Mouse (Mus musculus): ENCODE data around the gene Dip2b. TPM values are rescaled to one million over a fixed set of nuclear protein-coding genes. Genes with fewer than 3 reads are reported as not detected.

Gene Dip2b
- polyA plus RNA-seq, 1 experiment: 18.1 TPM

DNA sequence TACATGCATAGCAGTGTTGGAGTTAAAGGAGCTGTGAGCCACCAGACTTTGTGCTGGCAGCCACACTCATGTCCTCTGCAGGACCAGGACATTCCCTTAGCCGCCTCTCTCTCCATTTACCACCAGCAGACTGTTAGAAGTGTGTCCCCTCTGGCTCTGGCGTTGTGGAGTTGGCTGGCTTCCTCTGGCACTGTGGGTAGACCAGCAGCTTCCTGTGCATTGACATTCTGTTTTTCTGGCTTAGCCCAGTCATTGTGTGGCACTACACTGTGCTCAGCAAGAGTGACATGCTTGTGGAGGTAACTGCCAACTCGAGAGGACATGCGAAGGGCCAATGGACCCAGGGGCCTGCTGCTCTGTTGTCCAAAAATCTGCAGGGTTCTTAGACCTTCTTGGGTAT is 141.8 kb downstream of the Dip2b start:
- H3K27ac ChIP-seq (ENCODE audit: control insufficient read depth, insufficient read depth, low read length): peak overlapping the region; percentile 54; the same call in 1 of the 2 replicates
- no peak overlapping the region for H3K4me3 ChIP-seq (ENCODE audit: control insufficient read depth, insufficient read depth, low read length)
- WGBS: 18% methylated on average over 4 of the region's 4 CpGs
- DNase-seq: no peak
- H3K27me3 ChIP-seq (ENCODE audit: control insufficient read depth, insufficient read depth, low read length): no peaks in the 10 kb centered on the region
- no peak for TF ChIP-seq CTCF (IDR thresholded peaks at IDR 0.05; ENCODE audit: borderline replicate concordance, control insufficient read depth, extremely low read depth, insufficient read depth, low read length, poor library complexity)
- TF ChIP-seq POLR2A (IDR thresholded peaks at IDR 0.05; ENCODE audit: control insufficient read depth, extremely low read depth, insufficient read depth, low read length, poor library complexity): no peak
- H3K36me3 ChIP-seq (ENCODE audit: control insufficient read depth, insufficient read depth, low read length): peaks cover 5% of the 10 kb centered on the region; the same call in 1 of the 2 replicates
- peaks cover 30% of the 10 kb centered on the region for H3K4me1 ChIP-seq (replicated peaks; ENCODE audit: control insufficient read depth, insufficient read depth, low read length)

DNA sequence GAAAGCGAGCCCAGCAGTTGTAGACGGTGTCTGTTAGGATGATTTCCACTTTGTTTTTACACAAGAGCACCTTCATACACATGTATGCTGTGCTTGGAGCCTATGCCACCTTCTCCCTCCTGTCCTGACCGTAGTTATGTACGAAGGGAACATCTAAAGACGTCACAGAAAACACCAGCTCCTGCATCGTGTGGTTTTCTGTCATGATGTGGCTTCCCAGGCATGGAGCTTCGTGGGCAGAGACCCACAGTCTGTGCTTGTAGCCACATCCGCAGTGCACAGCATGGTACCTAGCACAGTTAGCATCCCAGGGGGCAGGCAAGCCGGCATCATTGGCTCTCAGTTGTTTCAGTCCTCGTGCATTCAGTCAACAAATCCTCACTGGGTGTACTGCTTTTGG is 143.4 kb downstream of the Dip2b start:
- H3K4me1 ChIP-seq (replicated peaks; ENCODE audit: control insufficient read depth, insufficient read depth, low read length): peaks cover 30% of the 10 kb centered on the region
- H3K27me3 ChIP-seq (ENCODE audit: control insufficient read depth, insufficient read depth, low read length): no peaks in the 10 kb centered on the region
- TF ChIP-seq CTCF (IDR thresholded peaks at IDR 0.05; ENCODE audit: borderline replicate concordance, control insufficient read depth, extremely low read depth, insufficient read depth, low read length, poor library complexity): no peak
- no peak for TF ChIP-seq POLR2A (IDR thresholded peaks at IDR 0.05; ENCODE audit: control insufficient read depth, extremely low read depth, insufficient read depth, low read length, poor library complexity)
- no peak overlapping the region for H3K4me3 ChIP-seq (ENCODE audit: control insufficient read depth, insufficient read depth, low read length)
- no peak overlapping the region; the same call in 1 of the 2 replicates for H3K27ac ChIP-seq (ENCODE audit: control insufficient read depth, insufficient read depth, low read length)
- H3K36me3 ChIP-seq (ENCODE audit: control insufficient read depth, insufficient read depth, low read length): peaks cover 11% of the 10 kb centered on the region
- 20% methylated on average over 10 of the region's 10 CpGs for WGBS
- DNase-seq: peak; percentile 39

DNA sequence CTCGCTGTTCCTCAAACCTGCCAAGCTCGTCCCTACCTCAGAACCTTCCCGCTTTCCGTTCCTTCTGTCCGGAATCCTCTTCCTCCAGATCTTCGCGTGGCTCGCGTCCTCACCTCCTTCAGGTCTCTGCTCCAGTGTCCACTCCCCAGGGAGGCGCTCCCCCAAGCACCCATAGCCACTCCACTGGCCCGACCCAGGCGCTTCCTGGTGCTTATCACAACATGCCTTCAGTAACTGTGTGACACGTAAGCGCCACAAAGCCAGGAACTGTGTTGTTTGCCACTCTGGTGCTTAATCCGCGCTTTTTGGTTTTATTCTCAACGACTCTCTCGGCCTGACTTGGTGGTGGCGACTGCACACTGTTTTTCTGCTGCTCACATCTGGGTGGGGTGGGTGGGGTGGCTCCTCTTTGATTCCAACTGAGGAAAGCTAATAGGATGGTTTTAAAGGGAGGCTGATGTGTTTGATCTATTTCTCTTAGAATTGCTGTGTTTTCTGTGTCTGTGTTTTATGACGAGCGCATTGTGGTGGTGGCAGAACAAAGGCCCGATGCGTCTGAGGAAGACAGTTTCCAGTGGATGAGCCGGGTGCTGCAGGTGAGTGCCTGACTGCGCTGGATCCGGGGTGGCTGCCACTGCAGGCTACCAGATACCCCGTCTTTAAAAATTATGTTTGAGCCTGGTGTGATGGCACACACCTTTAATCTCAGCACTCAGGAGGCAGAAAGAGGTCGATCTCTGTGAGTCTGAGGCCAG is 144.2 kb downstream of the Dip2b start:
- TF ChIP-seq POLR2A (IDR thresholded peaks at IDR 0.05; ENCODE audit: control insufficient read depth, extremely low read depth, insufficient read depth, low read length, poor library complexity) (no peak), CTCF (IDR thresholded peaks at IDR 0.05; ENCODE audit: borderline replicate concordance, control insufficient read depth, extremely low read depth, insufficient read depth, low read length, poor library complexity) (0 out of 2 replicates have a peak, but pooled peaks have one; percentile 23)
- H3K27me3 ChIP-seq (ENCODE audit: control insufficient read depth, insufficient read depth, low read length): no peaks in the 10 kb centered on the region
- 60% methylated on average over 28 of the region's 28 CpGs for WGBS
- peaks cover 30% of the 10 kb centered on the region for H3K4me1 ChIP-seq (replicated peaks; ENCODE audit: control insufficient read depth, insufficient read depth, low read length)
- H3K36me3 ChIP-seq (ENCODE audit: control insufficient read depth, insufficient read depth, low read length): peaks cover 13% of the 10 kb centered on the region
- H3K27ac ChIP-seq (ENCODE audit: control insufficient read depth, insufficient read depth, low read length): peak overlapping the region; percentile 14; the same call in 1 of the 2 replicates
- no peak overlapping the region for H3K4me3 ChIP-seq (ENCODE audit: control insufficient read depth, insufficient read depth, low read length)
- DNase-seq: no peak

DNA sequence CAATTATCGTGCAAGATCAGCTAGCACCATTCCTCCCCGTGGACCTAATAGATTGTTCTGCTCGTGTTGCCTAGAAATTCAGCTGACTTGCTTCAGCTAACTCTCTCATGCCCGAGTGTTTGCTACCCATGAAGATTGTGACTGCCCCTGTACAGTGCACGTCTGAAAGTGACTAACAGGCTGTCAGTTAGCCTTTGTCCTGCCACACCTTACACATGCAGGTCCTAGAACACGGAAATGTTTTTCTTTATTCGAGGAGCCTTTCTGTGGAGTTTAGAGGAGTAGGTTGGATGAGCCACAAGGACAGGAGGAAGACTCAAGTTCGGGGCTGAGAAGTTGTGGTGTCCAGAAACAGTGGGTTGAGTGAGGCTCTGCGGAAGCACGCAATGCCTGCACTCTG is 145.0 kb downstream of the Dip2b start:
- no peak for DNase-seq
- WGBS: 97% methylated on average over 10 of the region's 10 CpGs
- H3K4me3 ChIP-seq (ENCODE audit: control insufficient read depth, insufficient read depth, low read length): no peak overlapping the region
- no peak overlapping the region for H3K27ac ChIP-seq (ENCODE audit: control insufficient read depth, insufficient read depth, low read length)
- H3K36me3 ChIP-seq (ENCODE audit: control insufficient read depth, insufficient read depth, low read length): peaks cover 13% of the 10 kb centered on the region
- TF ChIP-seq POLR2A (IDR thresholded peaks at IDR 0.05; ENCODE audit: control insufficient read depth, extremely low read depth, insufficient read depth, low read length, poor library complexity) (no peak), CTCF (IDR thresholded peaks at IDR 0.05; ENCODE audit: borderline replicate concordance, control insufficient read depth, extremely low read depth, insufficient read depth, low read length, poor library complexity) (no peak)
- H3K4me1 ChIP-seq (replicated peaks; ENCODE audit: control insufficient read depth, insufficient read depth, low read length): peaks cover 30% of the 10 kb centered on the region
- H3K27me3 ChIP-seq (ENCODE audit: control insufficient read depth, insufficient read depth, low read length): no peaks in the 10 kb centered on the region

DNA sequence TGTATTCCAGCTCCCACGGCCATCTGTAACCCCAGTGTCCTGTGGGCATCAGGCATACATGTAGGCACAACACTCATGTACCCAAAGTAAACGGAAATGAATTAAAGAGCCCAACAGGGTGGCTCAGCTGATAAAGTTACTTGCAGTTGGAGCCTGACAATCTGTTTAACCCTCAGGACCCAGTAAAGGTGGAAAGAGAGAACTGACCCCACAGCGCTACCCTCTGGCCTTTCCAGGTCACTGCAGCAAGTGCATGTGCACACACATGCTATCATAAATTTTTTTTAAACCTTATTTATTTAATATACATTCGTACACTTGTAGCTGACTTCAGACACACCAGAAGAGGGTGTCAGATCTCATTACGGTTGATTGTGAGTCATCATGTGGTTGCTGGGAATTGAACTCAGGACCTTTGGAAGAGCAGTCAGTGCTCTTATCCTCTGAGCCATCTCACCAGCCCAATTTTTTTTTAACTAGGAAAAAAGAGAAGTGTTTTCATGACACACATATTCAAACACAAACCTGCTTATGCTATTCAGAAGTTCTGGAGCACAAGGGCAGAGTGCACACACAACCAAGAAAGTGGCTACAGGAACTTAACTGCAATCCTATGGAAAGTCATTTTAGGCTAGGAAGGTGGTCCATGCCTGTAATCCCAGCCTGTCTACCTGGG is 146.5 kb downstream of the Dip2b start:
- H3K4me3 ChIP-seq (ENCODE audit: control insufficient read depth, insufficient read depth, low read length): no peak overlapping the region
- no peak overlapping the region for H3K27ac ChIP-seq (ENCODE audit: control insufficient read depth, insufficient read depth, low read length)
- H3K27me3 ChIP-seq (ENCODE audit: control insufficient read depth, insufficient read depth, low read length): no peaks in the 10 kb centered on the region
- peaks cover 16% of the 10 kb centered on the region for H3K36me3 ChIP-seq (ENCODE audit: control insufficient read depth, insufficient read depth, low read length)
- WGBS: 95% methylated on average over 5 of the region's 5 CpGs
- H3K4me1 ChIP-seq (replicated peaks; ENCODE audit: control insufficient read depth, insufficient read depth, low read length): peaks cover 25% of the 10 kb centered on the region
- TF ChIP-seq POLR2A (IDR thresholded peaks at IDR 0.05; ENCODE audit: control insufficient read depth, extremely low read depth, insufficient read depth, low read length, poor library complexity): no peak
- TF ChIP-seq CTCF (IDR thresholded peaks at IDR 0.05; ENCODE audit: borderline replicate concordance, control insufficient read depth, extremely low read depth, insufficient read depth, low read length, poor library complexity): no peak
- no peak for DNase-seq

DNA sequence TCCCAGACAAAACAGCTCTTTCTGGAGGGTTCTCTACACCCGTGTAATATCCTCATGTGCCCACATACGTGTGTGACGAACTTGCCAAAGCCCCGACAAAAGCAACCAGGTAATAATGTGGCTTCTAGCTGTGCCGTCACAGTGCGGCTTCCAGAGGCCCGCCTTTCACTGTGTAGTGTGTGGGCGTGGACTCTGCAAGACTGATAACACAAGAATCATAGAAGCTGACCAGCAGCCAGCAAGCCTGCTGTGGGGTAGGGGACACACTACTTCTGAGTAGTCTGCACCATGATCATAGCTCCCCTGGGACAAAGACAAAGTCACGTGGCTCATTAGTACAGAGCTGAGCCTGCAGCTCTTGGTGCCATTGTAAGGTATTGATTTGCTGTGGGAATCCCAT is 147.8 kb downstream of the Dip2b start:
- DNase-seq: no peak
- 97% methylated on average over 9 of the region's 9 CpGs for WGBS
- Histone ChIP-seq H3K4me1 (replicated peaks; ENCODE audit: control insufficient read depth, insufficient read depth, low read length) (peaks cover 14% of the 10 kb centered on the region), H3K27me3 (ENCODE audit: control insufficient read depth, insufficient read depth, low read length) (no peaks in the 10 kb centered on the region), H3K36me3 (ENCODE audit: control insufficient read depth, insufficient read depth, low read length) (peaks cover 26% of the 10 kb centered on the region), H3K27ac (ENCODE audit: control insufficient read depth, insufficient read depth, low read length) (no peak overlapping the region), H3K4me3 (ENCODE audit: control insufficient read depth, insufficient read depth, low read length) (no peak overlapping the region)
- TF ChIP-seq POLR2A (IDR thresholded peaks at IDR 0.05; ENCODE audit: control insufficient read depth, extremely low read depth, insufficient read depth, low read length, poor library complexity): no peak
- no peak for TF ChIP-seq CTCF (IDR thresholded peaks at IDR 0.05; ENCODE audit: borderline replicate concordance, control insufficient read depth, extremely low read depth, insufficient read depth, low read length, poor library complexity)
